Mouse (Mus musculus): Measurements from ENCODE around the gene Camk2n1.

Camk2n1 gene

DNA sequence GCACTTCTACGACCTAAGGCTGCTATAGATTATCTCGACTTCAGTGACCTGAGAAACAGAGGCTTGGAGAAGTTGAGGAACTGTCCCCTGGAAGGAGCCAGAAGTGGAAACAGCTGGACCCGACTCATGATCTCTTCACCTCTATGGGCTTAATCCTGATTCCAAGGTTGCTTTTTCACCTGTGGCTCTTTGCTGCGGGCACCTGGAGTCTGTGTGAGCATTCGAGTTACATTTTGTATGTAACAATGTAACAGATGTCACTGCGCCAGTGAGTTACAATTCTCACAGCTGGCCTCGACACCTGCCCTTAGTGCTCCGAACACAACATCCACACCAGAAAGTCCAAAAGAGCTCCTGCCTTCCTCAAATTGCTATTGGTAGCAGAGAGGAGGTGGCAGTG, 11.3 kb downstream of the Camk2n1 start:
- no peak for DNase-seq (ENCODE audit: low spot score)

DNA sequence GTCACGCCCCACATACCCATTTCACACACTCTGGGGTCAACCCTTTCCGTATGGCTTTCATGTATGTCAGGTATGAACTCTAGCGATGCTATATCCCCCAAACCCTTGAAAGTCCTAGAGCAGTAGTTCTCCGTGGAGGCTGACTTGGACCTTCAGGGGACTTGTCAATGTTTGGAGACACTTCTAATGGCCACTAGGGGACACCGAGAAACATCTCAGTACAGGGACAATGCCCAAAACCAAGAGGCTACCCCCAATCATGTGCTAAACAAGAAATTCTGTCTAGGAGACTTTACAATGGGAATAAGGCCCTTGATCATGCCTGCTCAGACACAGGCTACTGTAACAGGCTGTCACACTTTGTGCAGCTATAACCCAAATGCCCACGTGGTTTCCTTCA, 12.6 kb downstream of the Camk2n1 start:
- no peak for DNase-seq (ENCODE audit: low spot score)

DNA sequence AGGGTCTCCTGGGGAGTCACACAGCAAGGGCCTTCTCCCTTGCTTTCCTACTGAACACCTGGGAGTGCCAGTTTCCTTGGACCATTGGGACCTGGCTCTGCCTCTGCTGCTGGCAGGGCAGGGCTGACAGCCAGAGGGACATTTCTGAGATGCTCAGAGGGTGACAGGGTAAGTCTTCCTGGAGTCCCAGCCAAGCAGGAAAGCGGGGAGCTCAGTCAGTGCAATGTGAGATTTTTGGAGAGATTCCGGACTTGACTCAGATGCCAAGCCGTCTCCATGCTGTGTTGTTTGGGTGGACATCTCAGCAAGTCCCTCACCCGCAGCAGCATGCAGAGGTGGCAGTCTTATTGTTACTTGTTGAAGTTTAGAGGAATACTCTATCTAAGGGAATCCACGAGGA, 13.3 kb downstream of the Camk2n1 start:
- no peak for DNase-seq (ENCODE audit: low spot score)

DNA sequence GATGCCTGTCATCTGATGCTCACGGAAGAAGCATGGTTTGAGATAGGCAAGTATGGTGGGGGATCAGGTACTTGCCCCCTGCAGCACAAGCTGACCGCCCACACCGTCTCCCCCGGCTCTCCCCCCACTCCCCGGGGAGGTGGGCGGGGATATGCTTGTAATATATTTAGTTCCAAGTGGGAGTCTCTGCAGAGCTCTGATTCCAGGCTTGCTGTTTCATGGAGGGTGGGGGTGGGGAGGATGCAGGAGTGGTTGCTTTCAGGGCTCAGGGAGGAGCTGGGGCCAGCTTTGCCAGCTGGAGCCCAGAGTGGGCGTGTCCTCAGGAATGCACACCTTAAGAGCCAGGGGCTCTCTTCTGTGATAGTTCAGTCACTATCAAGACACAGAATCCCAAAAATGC, 15.0 kb downstream of the Camk2n1 start:
- no peak for DNase-seq (ENCODE audit: low spot score)

- DNase-seq (ENCODE audit: low spot score) = no peak
Observed at GRCm38 (mm10) chr4:138471241-138471640, 17.1 kb downstream of the Camk2n1 start.

- no peak for DNase-seq (ENCODE audit: low spot score)
Observed at GRCm38 (mm10) chr4:138479595-138479994, 25.5 kb downstream of the Camk2n1 start.

GRCm38 (mm10) chr4:138480962-138481361, 26.8 kb downstream of the Camk2n1 start:
- no peak for DNase-seq (ENCODE audit: low spot score)

- DNase-seq (ENCODE audit: low spot score) = no peak
Observed at GRCm38 (mm10) chr4:138482721-138483120, 28.6 kb downstream of the Camk2n1 start.

DNA sequence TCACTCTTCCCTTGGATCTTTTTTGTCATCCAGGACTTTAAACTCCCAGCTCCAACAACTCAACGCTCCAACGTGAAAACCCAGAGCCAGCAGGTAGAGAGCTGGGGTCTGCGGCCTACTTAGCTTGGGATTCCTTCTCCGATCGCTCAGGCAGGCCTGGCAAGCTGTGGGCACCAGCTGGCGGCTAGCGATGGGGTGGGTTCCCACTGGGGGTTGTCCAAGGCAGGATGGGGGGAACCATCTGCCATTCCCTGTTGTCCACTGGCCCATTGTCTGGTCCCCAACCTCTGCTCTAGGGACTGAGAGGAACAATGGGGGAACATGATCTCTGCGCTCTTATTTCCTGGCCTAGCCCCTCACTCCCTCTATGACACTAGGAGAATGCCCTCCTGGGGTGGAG, 34.1 kb downstream of the Camk2n1 start:
- no peak for DNase-seq (ENCODE audit: low spot score)

- DNase-seq (ENCODE audit: low spot score) = no peak
Observed at GRCm38 (mm10) chr4:138491088-138491487, 37.0 kb downstream of the Camk2n1 start.

GRCm38 (mm10) chr4:138493161-138494001, 39.3 kb downstream of the Camk2n1 start:
- DNase-seq (ENCODE audit: low spot score) = no peak

GRCm38 (mm10) chr4:138494905-138495304, 40.8 kb downstream of the Camk2n1 start:
- no peak for DNase-seq (ENCODE audit: low spot score)

DNA sequence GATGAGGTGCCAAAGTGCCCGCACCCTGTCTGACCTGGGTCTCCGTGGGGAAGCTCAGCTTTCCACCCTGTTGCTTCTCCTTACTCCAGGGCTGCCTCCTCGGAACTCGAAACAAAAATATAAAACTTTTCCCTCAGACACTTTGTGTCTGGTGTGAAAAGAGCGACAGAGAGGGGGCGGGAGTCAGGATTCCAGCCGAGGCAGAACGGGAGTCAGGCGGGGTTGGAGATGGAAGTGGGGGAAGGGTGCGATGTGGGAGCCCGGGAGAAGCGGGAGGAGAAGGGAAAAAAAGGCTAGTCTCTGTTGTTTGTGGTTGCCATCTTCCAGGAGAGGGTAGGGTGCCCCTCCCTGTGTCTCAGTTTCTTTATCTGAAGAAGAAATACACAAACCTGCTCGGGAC, 41.7 kb downstream of the Camk2n1 start:
- no peak for DNase-seq (ENCODE audit: low spot score)

DNA sequence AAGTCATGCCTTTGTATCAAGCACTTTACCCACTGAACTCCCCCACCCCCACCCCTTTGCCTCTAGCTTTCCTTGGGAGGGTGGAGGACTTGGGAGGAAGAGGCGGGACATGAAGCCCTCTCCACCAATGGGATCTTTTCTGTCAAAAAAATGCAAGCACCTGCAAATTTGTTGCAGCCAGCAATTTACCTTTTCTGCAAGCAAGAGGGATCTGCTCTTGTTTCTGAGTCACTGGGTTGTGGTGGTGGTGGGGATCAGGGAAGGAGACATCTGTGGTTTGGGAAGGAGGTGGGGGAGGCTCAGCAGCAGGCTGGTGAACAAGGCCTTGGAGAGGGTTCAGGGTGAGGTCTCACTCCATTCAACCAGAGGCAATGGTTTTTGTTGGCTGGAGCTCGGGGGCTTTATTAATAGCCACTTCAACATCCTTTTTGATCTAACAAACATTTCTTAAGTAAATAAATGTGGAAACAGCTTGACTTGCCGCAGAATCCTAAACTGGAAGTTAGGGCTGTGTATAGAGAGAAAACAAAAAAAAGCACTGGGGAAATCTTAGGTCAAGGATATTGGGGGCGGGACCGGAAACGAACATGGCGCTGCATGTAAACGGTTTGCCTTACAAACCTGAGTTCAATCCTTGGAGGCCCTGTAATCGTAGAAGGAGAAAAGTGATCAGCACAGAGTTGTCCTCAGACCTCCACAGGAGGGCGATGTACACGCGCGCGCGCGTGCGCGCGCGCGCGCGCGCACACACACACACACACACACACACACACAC, 42.8 kb downstream of the Camk2n1 start:
- DNase-seq (ENCODE audit: low spot score) = no peak

DNA sequence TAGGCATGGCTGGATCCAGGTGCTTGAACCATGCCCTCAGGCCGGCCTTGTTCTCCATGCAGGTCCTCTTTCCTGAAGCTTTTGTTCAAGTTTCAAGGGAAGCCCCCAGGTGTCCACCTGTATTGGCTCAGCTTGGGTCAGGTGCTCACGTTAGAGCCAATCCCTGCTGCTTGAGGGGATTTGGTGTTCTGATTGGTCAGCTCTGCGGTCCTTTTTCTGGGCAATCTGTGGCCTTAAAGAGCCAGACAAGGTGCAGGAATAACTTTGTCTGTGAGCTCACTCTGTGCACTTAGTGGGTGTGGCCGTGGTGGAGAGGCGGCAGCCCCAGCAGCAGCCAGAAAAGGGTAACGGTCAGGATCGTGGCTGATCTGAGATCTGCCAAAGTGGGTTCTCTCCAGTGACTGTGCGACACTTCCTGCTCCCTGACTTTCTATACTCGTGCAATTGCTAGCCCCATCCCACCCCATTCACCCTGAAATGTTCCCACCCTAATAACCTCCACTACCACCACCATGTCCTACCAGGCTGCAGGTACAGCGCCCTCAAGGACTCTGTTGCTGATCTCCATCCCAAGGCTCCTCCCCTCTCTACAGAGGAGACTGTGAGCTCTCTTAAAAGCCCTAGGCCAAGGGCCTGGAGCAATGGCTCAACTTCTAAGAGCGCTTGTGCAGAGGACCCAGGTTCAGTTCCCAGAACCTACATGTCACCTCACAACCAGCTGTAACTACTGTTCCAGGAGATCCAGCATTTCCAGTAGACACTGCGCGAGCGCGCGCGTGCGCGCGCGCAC, 45.9 kb downstream of the Camk2n1 start:
- no peak for DNase-seq (ENCODE audit: low spot score)

GRCm38 (mm10) chr4:138501048-138501447, 46.9 kb downstream of the Camk2n1 start:
- DNase-seq (ENCODE audit: low spot score) = no peak

- no peak for DNase-seq (ENCODE audit: low spot score)
Observed at GRCm38 (mm10) chr4:138504632-138505101, 50.6 kb downstream of the Camk2n1 start.

DNA sequence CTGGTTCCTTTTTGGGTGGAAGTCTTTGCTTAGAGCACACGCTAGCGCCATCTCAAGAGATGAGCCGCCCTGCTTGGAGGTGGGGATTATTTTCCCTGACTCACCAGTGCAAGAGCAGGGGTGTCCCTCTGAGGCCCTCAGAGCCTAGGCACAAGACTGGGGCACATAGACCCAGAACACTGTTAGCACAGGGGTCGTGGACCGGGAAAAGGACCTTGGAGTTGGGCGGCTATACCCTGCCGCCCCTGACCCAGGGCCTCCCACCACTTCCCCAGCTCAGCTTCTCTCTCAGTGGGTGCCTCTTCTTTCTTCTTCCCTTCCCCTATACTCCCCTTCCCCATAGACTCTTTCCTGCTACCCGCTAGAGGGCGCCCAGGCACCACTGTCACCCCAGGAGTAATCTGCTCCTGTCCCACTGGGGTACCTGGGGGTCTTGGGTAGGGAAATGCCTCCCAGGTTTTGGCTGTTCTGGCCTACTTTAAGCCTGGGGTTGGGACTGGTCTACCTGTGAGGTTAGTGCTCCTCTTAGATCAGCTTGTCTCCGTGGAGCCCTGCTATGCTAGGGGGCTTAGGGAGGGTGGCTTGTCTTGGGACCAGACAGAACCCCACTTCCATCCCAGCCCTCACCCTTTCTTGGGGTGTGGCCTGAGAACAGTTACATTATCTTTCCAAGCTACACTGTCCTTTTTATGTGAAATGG, 51.2 kb downstream of the Camk2n1 start:
- DNase-seq (ENCODE audit: low spot score) = no peak

- no peak for DNase-seq (ENCODE audit: low spot score)
Observed at GRCm38 (mm10) chr4:138507903-138508302, 53.8 kb downstream of the Camk2n1 start.
